Mouse (Mus musculus) spleen, postnatal 36 days (tissue): Measurements from ENCODE around the gene Ccdc97.

Experiments
- DNase-seq, 2 experiments: peaks; one replicate each; pipeline ENCODE4 v3.0.0; 2022; ENCODE audit warnings: low spot score in 2 of 2, mixed read lengths in 1 of 2

Gene Ccdc97

DNA sequence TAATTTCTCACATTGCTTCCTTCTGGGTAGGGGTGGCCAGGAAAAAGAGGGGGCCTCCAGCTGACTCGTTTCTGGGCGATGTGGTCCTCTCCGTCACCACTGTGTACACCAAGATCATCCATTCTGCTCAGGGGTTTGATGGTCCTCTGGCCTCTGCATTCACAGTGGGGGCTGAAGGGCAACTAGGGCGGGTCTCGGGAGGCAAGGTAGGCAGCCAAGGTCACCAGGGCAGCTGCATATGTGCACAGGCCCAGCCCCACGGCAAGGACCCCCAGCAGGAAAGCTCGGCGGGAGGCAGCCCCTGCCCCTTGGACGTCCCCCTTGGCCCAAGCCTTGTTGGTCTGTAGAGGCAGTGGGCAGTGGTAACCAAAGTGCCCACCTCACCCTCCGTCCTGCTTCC, 49.7 kb downstream of the Ccdc97 start:
- no peak for DNase-seq

DNA sequence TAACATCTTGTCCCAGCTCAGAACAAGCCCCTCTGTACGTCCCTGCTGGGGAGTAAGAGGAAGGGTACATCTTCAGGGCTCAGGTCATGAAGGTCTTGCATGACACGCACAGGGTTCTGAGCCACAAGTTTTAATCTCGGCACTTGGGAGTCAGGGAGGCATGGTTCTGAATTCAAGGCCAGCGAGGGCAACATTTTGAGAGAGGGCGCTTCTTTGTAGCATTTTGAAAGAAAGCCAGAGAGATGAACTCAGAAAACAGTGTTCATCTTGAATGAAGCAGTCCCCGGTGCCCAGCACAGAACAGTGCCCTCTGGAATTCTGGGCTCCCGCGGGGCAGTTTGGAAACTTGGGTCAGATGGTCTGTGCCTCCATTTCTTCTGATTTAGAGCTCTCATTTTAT, 52.5 kb downstream of the Ccdc97 start:
- DNase-seq = no peak
